Comparison of ENCODE assay signal across 33 mouse cellular contexts in genomic region chr4:107687127-107687526, GRCm38 (mm10). TPM values are rescaled to one million over a fixed set of nuclear protein-coding genes. Genes with fewer than 3 reads are reported as not detected.
DNase-seq lines count a peak whose midpoint lies in the region; ATAC-seq and TF ChIP-seq lines count a peak whose summit lies in the region.
"Had no signal": no experiment of that assay in that cellular context is flagged by ENCODE, and none has a peak within 500 bp of the region (broad histone marks: within the 10 kb centered on the region; RNA-seq: fewer than 3 reads in every experiment).

No protein-coding gene starts in this region.

- H3K4me1 ChIP-seq in heart, embryonic 11.5 days (ENCODE audit: control insufficient read depth, insufficient read depth, low read length), result peaks cover 10% of the 10 kb centered on the region
- H3K4me1 ChIP-seq in heart, embryonic 16.5 days (ENCODE audit: control insufficient read depth, insufficient read depth, low read length), result peaks cover 5% of the 10 kb centered on the region; the same call in 1 of the 2 replicates
- 0 out of 2 replicates have a peak, but pooled peaks cover 7% of the 10 kb centered on the region for H3K4me1 ChIP-seq in embryonic facial prominence, embryonic 13.5 days
- peaks cover 8% of the 10 kb centered on the region for H3K4me1 ChIP-seq in limb, embryonic 14.5 days (ENCODE audit: control insufficient read depth, insufficient read depth, low read length)
- H3K4me1 ChIP-seq: liver, embryonic 15.5 days; stomach, embryonic 15.5 days had no signal

- ATAC-seq in heart, embryonic 11.5 days (replicated peaks; ENCODE audit: insufficient number of reproducible peaks, low FRiP score, low TSS enrichment), result no peak
- ATAC-seq in heart, embryonic 16.5 days (replicated peaks; ENCODE audit: extremely low read depth, insufficient read depth, low FRiP score), result no peak
- ATAC-seq in embryonic facial prominence, embryonic 13.5 days (ENCODE audit: insufficient number of reproducible peaks, insufficient read depth, low FRiP score, low TSS enrichment, low read depth), result no peak
- no peak for ATAC-seq in limb, embryonic 14.5 days (ENCODE audit: low FRiP score, low read depth)
- ATAC-seq: CD4-positive, CD25-positive, alpha-beta regulatory T cell, adult 4 months; forebrain, embryonic 13.5 days; inflammation-experienced regulatory T-cells, adult 6 months; midbrain, embryonic 16.5 days had no signal

- H3K36me3 ChIP-seq in heart, embryonic 11.5 days (ENCODE audit: control insufficient read depth, insufficient read depth, low read length), result no peaks in the 10 kb centered on the region
- no peaks in the 10 kb centered on the region for H3K36me3 ChIP-seq in heart, embryonic 16.5 days (ENCODE audit: control insufficient read depth, insufficient read depth)
- no peaks in the 10 kb centered on the region for H3K36me3 ChIP-seq in embryonic facial prominence, embryonic 13.5 days
- H3K36me3 ChIP-seq in limb, embryonic 14.5 days (ENCODE audit: control insufficient read depth, insufficient read depth, low read length), result no peaks in the 10 kb centered on the region
- H3K36me3 ChIP-seq: embryonic facial prominence, embryonic 15.5 days; hindbrain, embryonic 10.5 days; hindbrain, embryonic 15.5 days; kidney, embryonic 15.5 days; liver, embryonic 15.5 days; stomach, embryonic 15.5 days had no signal

- H3K9me3 ChIP-seq in heart, embryonic 11.5 days (replicated peaks; ENCODE audit: control insufficient read depth, low read length), result no peaks in the 10 kb centered on the region
- no peaks in the 10 kb centered on the region for H3K9me3 ChIP-seq in heart, embryonic 16.5 days (replicated peaks; ENCODE audit: control insufficient read depth, low read length)
- no peaks in the 10 kb centered on the region for H3K9me3 ChIP-seq in embryonic facial prominence, embryonic 13.5 days
- no peaks in the 10 kb centered on the region for H3K9me3 ChIP-seq in limb, embryonic 14.5 days (ENCODE audit: control insufficient read depth, low read length)
- H3K9me3 ChIP-seq: embryonic facial prominence, embryonic 15.5 days; forebrain, embryonic 13.5 days; hindbrain, embryonic 10.5 days; hindbrain, embryonic 15.5 days; kidney, embryonic 15.5 days; liver, embryonic 15.5 days; stomach, embryonic 15.5 days had no signal

- no peak for DNase-seq in heart, postnatal 4 days
- DNase-seq in heart, postnatal 36 days, result no peak
- no peak for DNase-seq in limb, embryonic 14.5 days (ENCODE audit: low spot score)
- no peak for DNase-seq in thymus, postnatal 10 days (ENCODE audit: low spot score in 2 of 2)
- DNase-seq: adrenal gland, postnatal 14 days; cerebellum, adult 11 months; cerebellum, adult 9-10 months; cerebellum, postnatal 36 days; embryo, embryonic 11 days; gastrocnemius, postnatal 10 days; kidney, adult 18-20 months; kidney, postnatal 25 days; lung, embryonic 14.5 days; lung, postnatal 36 days; right cerebral cortex, postnatal 25 days; thymus, adult 18-20 months; thymus, postnatal 36 days had no signal

- H3K4me2 ChIP-seq in heart, embryonic 11.5 days, result peak overlapping the region; percentile 45
- H3K4me2 ChIP-seq in heart, embryonic 16.5 days (ENCODE audit: low read depth, low read length), result peak overlapping the region; percentile 21; the same call in 1 of the 2 replicates
- H3K4me2 ChIP-seq in embryonic facial prominence, embryonic 13.5 days, result peak overlapping the region; percentile 27; the same call in 1 of the 2 replicates
- peak overlapping the region; percentile 21; the same call in 1 of the 2 replicates for H3K4me2 ChIP-seq in limb, embryonic 14.5 days (replicated peaks; ENCODE audit: low read depth, low read length, severe bottlenecking)
- H3K4me2 ChIP-seq: embryonic facial prominence, embryonic 15.5 days; forebrain, embryonic 13.5 days; hindbrain, embryonic 15.5 days; kidney, embryonic 15.5 days; liver, embryonic 15.5 days; lung, embryonic 14.5 days; midbrain, embryonic 11.5 days; stomach, embryonic 15.5 days had no signal

- intact Hi-C loops in heart, postnatal 36 days (cut with DNase I), result no loop called here

- H3K4me3 ChIP-seq in heart, embryonic 11.5 days (ENCODE audit: low read depth, low read length), result no peak overlapping the region
- H3K4me3 ChIP-seq in heart, embryonic 16.5 days (ENCODE audit: low read length), result no peak overlapping the region
- H3K4me3 ChIP-seq in embryonic facial prominence, embryonic 13.5 days, result no peak overlapping the region
- H3K4me3 ChIP-seq in limb, embryonic 14.5 days (replicated peaks; ENCODE audit: low read length), result no peak overlapping the region
- H3K4me3 ChIP-seq: embryonic facial prominence, embryonic 15.5 days; forebrain, embryonic 13.5 days; hindbrain, embryonic 10.5 days; hindbrain, embryonic 15.5 days; kidney, embryonic 15.5 days; liver, embryonic 15.5 days; stomach, embryonic 15.5 days had no signal

- 0 out of 2 replicates have a peak overlapping the region, but pooled peaks have one; percentile 10 for H3K9ac ChIP-seq in heart, embryonic 11.5 days (ENCODE audit: low read depth, low read length)
- H3K9ac ChIP-seq in heart, embryonic 16.5 days (ENCODE audit: low read length), result no peak overlapping the region
- H3K9ac ChIP-seq in embryonic facial prominence, embryonic 13.5 days, result no peak overlapping the region
- H3K9ac ChIP-seq in limb, embryonic 14.5 days (ENCODE audit: low read depth, low read length, severe bottlenecking), result no peak overlapping the region
- H3K9ac ChIP-seq: embryonic facial prominence, embryonic 15.5 days; forebrain, embryonic 13.5 days; hindbrain, embryonic 15.5 days; kidney, embryonic 15.5 days; liver, embryonic 15.5 days; lung, embryonic 14.5 days; stomach, embryonic 15.5 days had no signal

- TF ChIP-seq POLR2A in limb, embryonic 14.5 days (IDR thresholded peaks at IDR 0.05; ENCODE audit: borderline replicate concordance, extremely low read depth, insufficient read depth, insufficient read length), result no peak

- peaks cover 6% of the 10 kb centered on the region for H3K27me3 ChIP-seq in heart, embryonic 11.5 days (ENCODE audit: control insufficient read depth, insufficient read depth, low read length)
- 0 out of 2 replicates have a peak, but pooled peaks cover 3% of the 10 kb centered on the region for H3K27me3 ChIP-seq in heart, embryonic 16.5 days (ENCODE audit: control insufficient read depth, insufficient read depth, low read length)
- H3K27me3 ChIP-seq in embryonic facial prominence, embryonic 13.5 days, result no peaks in the 10 kb centered on the region
- H3K27me3 ChIP-seq in limb, embryonic 14.5 days (ENCODE audit: control insufficient read depth, insufficient read depth, low read length), result no peaks in the 10 kb centered on the region
- H3K27me3 ChIP-seq: embryonic facial prominence, embryonic 15.5 days; hindbrain, embryonic 15.5 days; kidney, embryonic 15.5 days; stomach, embryonic 15.5 days had no signal

- H3K27ac ChIP-seq in heart, embryonic 11.5 days (ENCODE audit: low read depth, low read length), result no peak overlapping the region
- no peak overlapping the region for H3K27ac ChIP-seq in heart, embryonic 16.5 days (ENCODE audit: low read length)
- H3K27ac ChIP-seq in embryonic facial prominence, embryonic 13.5 days, result no peak overlapping the region
- no peak overlapping the region for H3K27ac ChIP-seq in limb, embryonic 14.5 days (replicated peaks; ENCODE audit: low read depth, low read length)
- H3K27ac ChIP-seq: embryonic facial prominence, embryonic 15.5 days; forebrain, embryonic 13.5 days; hindbrain, embryonic 10.5 days; hindbrain, embryonic 15.5 days; kidney, embryonic 15.5 days; liver, embryonic 15.5 days; stomach, embryonic 15.5 days had no signal

- 23% methylated on average over 12 of the region's 12 CpGs for WGBS in heart, embryonic 11.5 days (ENCODE audit: insufficient replicate concordance)
- 24% methylated on average over 12 of the region's 12 CpGs for WGBS in heart, embryonic 16.5 days
- 25% methylated on average over 12 of the region's 12 CpGs for WGBS in embryonic facial prominence, embryonic 13.5 days
- WGBS in limb, embryonic 14.5 days, result 20% methylated on average over 12 of the region's 12 CpGs

RNA-seq across cellular contexts. Expression of gene Dmrtb1, which starts 3.1 kb away (rescaled TPM):
- polyA plus RNA-seq in heart, embryonic 11.5 days (2014; fragmentation: Nextera tagmentation; extraction: Ambion mirVana), result not detected in 2 replicates
- total RNA-seq in heart, postnatal 4 days (2021), result not detected
- not detected in 2 replicates for polyA plus RNA-seq in heart, embryonic 16.5 days (2015; fragmentation: Nextera tagmentation; extraction: Ambion mirVana)
- not detected for total RNA-seq in heart, postnatal 36 days (2021)
- polyA plus RNA-seq in embryonic facial prominence, embryonic 13.5 days (2015; fragmentation: Nextera tagmentation; extraction: Ambion mirVana), result 0.37 and 1.0 TPM in 2 replicates
- 0.15 and 0.23 TPM in 2 replicates for polyA plus RNA-seq in limb, embryonic 14.5 days (2012; rRNA removed)
- 0.15 and 0.18 TPM in 2 replicates for polyA plus RNA-seq in limb, embryonic 14.5 days (2014; fragmentation: Nextera tagmentation; extraction: Ambion mirVana)
- total RNA-seq: adrenal gland, postnatal 14 days; gastrocnemius, postnatal 10 days; liver, adult 2 months; megakaryocyte, adult 5-6 weeks had no signal
- polyA plus RNA-seq: CD4-positive, CD25-positive, alpha-beta regulatory T cell, adult 4 months; inflammation-experienced regulatory T-cells, adult 6 months; kidney, embryonic 15.5 days; liver, adult 2 months; liver, embryonic 15.5 days; lung, embryonic 14.5 days had no signal
